Mouse (Mus musculus) testis, postnatal 10 days (tissue): Measurements from ENCODE around the gene Olfr394.
"Not testable (repeated sequence)": the region's sequence is repeated elsewhere in the genome, so short reads cannot be mapped to it uniquely, and the experiment has no call there.

Experiments
- DNase-seq: peaks from one replicate; pipeline ENCODE4 v3.0.0; 2021; ENCODE audit warnings: low spot score

Olfr394 gene

DNA sequence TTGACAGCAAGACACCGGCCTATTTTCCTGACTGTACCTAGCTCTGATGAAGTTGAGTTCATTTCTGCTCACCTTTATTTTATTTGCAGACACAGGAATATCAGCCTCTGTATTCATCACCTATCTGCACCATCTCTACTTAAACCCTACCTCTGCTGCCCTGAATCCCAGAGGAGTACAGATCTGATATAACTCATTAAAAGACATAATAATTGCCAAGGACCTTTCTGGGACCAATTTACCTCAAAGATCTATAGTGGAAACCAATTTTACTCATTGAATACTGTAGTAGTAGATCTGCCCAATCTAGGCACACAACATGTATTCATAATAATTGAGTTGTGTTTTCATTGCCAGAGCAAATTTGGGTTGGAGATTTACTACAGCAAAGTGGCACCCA lies at the start of gene Olfr394:
Gene Olfr394, minus strand, starts transcription at position 101 of the 400 bp plus-strand sequence.
- DNase-seq, result no peak

DNA sequence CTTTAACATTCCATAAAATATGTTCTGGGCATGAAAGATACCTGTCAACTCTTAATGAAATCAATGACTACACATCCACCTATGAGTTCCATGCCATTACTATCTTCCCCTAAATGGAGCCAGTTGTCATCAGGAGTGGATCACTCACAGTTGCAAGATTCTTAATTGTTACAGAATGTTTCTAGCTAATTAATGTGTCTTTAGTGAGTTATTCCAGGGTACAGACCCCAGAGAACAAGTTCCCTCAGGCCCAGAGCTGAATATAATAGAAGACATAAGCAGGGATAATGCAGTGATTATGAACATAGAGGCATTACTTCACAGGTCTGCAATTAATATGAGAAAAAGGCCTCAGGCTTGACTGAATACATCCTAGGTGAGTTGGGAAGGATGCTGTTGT lies 45.8 kb upstream of the Olfr394 start, which contains the start of gene Olfr23:
Gene Olfr23, plus strand, starts transcription at position 301 of the 400 bp plus-strand sequence.
- DNase-seq, result no peak

DNA sequence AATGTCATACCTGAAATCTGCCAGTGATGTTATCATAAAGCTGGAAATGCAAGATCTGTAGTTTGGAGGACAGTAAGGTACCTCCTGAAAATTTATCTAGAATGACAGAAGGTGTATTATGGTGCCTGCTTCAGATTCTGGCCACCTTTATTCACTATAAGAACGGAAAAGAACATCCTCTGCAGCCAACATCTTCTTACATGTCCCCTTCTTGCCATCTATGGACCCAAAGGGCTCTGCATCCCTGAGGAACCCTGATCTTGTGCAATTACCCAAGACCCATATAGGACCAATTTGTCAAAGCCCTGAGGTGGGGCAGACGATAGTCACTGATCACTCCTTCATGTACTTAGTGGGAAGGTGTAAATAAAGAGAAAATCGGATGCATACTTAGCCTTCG lies 18.6 kb upstream of the Olfr394 start, which contains the start of gene Olfr395:
Gene Olfr395, minus strand, starts transcription at position 101 of the 400 bp plus-strand sequence.
- not testable (repeated sequence) for DNase-seq

DNA sequence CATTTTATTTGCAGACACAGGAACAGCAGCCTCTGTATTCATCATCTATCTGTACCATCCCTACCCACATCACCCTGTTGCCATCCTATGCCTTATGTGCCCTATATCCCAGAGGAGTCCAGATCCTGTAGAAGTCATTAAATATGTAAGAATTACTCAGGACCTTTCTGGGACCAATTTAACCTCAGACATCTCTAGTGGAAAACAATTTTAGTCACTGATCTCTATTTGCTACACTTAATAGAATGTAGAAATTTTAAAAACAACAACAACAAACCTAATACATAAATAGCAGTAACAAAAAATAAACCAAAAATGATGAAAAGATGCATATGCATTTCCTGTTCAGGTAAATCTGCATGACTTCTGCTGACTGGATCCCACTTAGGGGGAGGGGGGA lies 39.2 kb downstream of the Olfr394 start, which contains the start of gene Olfr393:
Gene Olfr393, minus strand, starts transcription at position 101 of the 400 bp plus-strand sequence.
- no peak for DNase-seq
